Mouse (Mus musculus) R1 (cell line): ENCODE measurements around the gene Map7.

ENCODE experiments used
- DNase-seq: peaks from one replicate; pipeline ENCODE4 v3.0.0-alpha.2; 2018; ENCODE audit warnings: low read depth, low spot score

The Map7 gene

DNA sequence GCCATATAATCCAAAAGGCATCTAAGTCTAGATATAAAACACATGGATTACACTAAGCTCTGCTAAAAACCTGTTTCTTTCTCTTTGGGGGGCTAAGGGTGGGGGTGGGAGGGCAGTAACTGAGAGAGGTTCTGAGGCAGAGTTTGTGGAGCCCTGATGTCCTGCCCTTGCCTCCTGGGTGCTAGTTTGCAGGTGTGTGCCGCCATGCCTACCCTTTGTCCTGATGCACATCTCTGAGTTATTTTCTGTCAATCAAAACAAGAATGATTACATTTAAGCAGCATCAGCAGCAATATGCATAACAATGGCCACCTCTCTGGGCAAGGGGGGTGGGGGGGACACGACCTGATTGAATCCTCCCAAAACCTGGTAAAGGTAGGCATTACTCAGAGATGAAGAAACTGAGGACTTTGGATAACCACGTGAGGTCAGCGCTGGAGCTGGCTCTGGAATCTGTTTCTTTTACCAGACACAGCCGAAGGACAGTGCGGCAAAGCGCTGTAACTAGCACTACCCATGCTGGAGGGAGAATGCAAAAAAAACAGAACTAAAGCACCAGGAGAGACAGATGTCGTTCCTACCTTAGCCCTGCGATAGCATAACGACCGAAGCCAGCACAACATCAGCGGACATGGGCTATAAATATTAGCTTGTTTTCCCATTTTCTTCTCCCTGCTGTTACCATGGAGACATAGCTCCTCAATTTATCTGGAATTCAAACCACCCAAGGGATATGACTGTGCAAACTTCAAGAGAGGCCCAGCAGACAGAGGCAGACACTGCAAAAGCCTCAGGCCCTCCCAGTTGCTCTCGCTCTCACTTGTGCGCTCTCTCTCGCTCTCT, 137.9 kb downstream of the Map7 start:
- DNase-seq = no peak

DNA sequence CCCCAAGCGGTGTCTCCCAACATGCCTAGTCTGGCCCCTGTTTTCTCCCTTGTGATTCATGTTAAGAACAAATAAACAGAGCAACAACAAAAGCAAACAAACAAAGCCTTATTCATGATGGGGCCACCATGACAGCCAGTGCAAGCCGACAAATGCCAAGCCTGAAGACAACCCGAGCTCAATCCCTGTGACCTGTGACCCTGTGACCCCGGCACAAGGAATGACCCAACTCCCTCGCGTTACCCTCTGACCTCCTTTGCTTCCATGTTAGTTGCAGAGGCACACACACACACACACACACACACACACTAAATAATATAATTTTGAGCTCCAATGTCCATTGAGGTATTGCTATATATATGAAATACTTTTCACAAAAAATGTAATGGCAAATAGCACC, 139.1 kb downstream of the Map7 start:
- no peak for DNase-seq

DNA sequence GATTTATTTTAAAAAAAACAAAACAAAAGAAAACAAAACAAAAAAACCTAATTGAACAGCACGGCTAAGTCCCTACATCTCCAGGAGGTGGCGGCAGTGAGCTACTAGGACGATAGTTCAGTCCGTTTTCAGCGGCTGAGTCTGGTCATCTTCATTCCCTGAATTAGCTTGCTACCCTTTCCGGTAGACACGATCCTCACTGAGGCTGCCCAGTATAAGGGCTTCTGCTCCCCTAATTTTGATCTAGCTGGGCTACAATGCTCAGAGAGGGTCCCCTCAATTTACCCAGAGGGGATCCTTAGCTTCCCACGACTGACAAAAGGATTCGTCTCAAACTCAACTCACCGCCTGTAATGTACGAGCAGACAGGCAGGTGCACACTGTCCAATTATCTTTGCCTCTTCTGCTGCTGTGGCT, 142.2 kb downstream of the Map7 start:
- peak; percentile 86 for DNase-seq

DNA sequence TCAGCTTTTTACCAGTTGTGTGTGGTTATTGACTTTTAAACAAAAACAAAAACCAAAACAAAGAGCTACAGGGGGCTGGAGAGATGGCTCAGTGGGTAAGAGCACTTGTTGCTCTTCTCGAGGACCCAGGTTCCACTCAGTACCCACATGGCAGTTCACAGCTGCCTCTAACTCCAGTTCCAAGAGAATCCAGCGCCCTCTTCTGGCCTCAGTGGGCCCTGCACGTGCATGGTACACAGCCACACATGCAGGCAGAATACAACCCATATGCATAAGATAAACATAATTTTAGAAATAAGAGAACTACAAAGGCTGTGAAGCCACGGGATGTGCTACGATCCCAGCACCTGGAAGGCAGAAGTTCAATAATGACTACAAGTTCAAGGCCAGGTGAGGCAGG, 147.7 kb downstream of the Map7 start:
- DNase-seq = peak; percentile 77

DNA sequence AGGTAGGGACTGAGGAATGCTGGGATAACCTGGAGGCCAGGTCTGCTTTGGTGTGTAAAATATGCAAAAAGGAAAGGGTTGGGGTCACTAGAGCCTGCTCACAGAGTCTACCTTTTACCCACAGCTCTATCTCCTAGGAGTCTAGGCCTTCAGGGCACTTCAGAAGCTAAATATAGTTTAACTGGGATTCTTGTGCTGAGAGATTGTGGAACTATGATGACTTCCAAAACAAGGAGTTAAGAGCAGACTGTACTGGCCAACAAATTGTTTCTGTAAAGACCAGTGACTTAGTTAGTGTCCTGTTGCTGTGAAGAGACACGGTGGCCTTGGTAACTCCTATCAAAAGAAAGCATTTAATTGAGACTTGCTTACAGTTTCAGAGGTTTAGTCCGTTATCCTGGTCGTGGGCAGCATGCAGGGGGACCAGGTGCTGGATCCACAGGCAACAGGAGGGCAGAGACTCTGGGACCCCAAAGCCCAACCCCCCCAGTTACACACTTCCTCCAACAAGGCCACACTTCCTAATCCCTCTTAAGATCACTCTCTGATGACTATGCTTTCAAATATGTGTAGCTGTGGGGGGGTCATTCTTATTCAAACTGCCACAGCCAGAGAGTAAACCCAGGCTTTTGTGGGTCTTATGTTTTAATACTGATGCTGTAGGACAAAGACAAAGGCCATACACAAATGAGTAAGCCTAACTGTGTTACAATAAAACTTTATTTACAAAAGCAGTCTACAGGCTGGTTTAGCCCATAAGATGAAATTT, 150.1 kb downstream of the Map7 start:
- DNase-seq = peak; percentile 90

DNA sequence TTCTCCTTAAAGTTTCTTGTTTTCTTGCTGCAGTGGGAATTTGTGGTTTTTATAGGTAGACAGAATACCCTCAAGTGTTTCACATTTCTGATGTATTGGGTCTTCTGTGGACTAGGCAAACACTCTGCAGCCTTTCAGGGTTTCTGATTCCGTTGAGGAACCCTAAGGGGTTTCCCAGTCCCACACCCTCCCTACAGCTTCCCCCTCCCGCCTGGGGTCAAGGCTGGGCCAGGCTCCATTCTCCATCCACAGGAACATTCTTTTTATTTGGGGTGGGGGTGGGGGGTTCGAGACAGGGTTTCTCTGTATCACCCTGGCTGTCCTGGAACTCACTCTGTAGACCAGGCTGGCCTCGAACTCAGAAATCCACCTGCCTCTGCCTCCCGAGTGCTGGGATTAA, 150.8 kb downstream of the Map7 start:
- DNase-seq = peak; percentile 59

DNA sequence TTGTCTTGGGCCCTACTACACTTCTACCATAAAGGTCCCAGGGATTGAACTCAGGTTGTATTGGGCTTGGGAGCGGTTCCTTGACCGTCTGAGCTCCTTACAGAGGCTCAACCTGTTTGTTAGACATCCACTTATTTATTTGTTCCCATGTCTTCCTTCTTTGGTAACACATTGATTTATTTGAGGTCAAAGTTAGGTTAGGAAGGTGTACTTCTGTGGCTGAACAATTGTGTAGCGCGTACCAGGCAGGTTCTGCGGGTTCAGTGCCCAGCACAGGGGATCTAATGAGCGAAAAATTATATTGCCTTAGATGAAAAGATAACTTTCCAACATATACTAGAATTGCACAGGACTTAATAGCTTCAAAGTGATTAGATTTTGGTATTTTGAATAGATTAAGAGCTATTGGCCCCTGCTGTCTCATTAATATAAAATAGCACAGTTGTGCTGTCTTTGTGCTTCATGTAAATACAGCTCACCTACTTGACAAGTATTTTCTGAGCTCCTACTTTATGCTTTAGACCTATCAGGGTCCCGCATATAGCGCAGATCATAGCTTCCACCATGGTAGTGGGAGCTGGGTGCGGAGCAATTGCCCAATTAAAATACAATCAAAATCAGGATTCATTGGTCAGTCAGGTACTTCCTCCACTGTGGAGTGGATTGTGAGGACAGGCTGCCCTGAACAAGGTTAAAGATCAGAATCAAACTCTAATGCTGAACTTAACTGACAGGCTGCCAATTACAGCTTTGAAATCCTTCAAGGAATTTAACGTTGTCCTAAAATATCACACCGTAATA, 162.9 kb downstream of the Map7 start:
- DNase-seq = no peak

DNA sequence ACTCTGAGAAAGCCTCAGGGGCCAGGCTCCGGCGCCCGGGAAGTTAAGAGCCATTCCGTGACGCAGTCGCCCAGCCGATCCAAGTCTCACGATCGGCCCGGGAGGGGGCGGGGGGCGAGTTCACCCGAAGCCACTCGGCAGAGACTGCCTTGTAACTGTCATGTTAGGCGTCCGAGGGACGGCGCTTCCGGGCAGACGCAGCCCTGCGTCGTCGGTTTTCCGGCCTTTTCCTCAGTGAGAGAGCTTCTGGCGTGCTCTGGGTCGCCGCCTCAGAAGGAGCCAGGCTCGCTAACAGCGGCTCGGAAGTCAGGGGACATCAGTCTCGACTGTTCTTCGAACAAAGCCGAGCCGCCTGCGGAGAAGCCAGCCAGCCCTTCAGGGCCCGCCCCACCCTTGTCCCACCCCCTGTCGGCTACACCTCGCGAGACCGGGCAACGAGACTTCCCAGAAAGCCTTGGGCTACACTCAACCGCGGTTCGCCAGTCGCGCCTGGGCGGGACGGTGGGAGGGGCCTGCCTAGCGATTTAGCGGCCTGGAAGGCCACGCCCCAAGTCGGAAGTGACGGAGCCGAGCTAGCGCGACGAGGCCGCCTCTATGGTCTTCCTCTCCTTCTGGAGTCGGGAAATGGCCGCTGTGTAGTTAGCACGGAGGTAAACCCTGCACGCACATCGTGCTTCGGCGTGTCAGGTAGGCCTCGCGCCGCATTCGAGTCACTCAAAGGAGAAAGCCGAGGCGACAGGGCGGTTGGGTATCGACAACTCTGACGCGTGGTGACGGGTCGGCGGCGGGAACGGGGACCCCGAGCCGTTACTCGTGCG, 163.9 kb downstream of the Map7 start, which contains the start of gene Bclaf1:
Gene Bclaf1 (plus strand): TSS at position 552 of the 818 bp plus-strand sequence.
- peak; percentile 99 for DNase-seq

DNA sequence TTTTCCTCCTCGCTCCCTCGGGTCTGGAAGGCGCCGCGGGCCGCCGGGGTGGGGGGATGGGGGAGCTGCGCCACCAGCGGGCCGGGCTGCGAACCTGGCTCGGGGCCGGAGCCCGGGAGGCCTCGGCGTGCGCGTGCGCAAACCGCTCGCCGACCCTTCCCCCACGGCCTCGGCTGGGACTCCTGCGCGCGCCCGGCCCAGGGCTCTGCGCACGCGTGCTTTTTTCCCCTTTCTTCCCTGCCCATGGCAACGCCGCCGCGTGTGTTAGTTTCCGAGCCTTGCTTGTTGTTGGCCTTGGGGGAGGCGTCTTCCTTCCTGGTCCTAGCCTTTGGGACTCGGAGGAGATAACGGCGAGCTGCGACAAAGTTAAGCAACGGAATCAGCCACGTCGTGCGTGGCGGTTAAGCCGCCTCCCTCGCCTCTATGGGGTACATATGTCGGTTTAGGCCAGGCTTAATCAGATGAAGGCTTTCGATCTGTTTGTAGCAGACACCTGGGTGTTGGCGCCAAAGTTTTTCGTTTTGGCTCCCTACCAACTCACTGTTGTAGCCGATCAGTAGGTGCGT, 164.5 kb downstream of the Map7 start:
- DNase-seq = peak; percentile 95

DNA sequence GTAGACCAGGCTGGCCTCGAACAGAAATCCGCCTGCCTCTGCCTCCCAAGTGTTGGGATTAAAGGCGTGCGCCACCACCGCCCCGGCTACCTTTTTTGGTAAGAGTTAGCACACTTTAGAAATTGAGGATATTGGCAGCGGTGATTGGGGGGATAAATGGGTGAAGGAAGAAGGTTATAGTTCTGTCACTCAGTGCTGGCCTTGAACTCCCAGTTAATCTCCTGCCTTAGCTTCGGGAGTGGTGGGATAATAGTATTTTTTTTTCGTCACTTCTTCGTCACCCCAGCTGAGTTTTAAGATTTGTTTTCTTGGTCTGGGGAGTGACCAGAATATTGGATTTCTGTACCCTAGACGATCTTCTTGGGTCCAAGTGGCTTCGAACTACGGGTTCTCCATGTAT, 165.2 kb downstream of the Map7 start:
- DNase-seq = no peak

DNA sequence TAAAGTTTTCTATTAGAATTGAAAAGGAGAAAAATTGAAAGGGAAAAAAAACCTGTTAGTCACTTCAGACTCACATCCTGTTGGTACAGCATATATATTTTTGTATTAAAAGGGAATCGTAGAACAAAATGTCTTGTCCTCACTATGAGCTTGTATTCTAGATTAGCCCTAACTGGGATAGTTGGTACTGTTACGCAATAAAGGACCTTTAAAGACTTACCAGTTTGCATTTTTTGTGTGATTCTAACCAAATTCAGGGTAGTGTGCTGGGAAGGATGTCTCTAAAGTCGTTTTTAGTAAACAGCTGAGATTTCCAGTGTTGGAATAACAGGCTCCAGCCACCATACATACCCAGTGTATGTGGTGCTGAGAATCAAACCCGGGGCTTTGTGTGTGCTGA, 165.7 kb downstream of the Map7 start:
- DNase-seq = no peak

DNA sequence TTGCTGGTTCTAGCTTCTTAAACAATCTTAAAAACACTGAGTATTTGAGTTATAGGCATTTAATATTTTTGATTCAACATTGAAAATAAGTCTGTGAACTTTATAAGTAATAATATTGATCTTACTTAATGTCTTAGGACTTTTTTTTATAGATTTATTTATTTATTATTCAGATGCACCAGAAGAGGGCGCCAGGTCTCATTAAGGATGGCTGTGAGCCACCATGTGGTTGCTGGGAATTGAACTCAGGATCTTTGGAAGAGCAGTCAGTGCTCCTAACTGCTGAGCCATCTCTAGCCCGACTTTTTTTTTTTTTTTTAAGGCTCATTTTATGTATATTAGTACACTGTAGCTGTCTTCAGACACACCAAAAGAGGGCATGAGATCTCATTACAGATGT, 166.5 kb downstream of the Map7 start:
- peak; percentile 64 for DNase-seq

DNA sequence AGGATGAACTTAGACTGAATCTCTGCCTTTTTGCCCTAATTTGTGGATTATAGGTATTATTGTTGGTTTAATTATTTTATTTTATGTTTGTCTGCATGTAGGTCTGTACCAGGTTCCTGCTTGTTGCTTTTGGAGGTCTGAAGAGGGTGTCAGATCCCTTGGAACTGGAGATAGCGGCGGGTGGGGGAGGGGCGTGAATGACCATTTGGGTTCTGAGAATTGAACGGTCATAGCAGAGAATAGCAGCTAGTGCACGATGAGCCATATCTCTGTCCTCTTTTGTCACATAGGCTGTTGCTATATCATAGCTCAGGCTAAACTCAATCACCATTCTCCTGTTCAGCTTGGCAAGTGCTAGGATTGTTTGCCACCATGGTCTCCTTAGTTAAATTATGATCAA, 169.2 kb downstream of the Map7 start:
- no peak for DNase-seq

DNA sequence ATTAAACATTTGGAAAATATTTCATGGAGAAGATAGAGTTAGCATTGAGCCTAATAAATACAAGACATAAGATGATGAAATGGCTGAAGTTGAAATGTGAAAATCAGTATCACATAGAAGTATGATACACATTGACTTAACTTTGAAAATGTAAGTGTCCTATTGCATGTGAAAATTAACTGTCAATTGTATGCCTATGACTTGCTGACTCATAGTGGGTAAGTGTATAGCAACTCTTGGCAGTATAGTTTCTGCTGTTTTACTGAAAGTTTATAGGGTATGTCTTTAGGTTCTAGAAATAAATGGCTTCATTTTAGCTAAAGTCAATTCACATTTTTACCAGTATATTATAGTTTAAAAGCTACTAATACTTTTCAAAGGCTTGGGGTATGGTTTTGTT, 178.0 kb downstream of the Map7 start:
- DNase-seq = no peak
